Mouse (Mus musculus): ENCODE measurements around the gene Csnk1e. TPM values are rescaled to one million over a fixed set of nuclear protein-coding genes. Genes with fewer than 3 reads are reported as not detected.

The Csnk1e gene
- polyA plus RNA-seq, 1 experiment: 62.7 TPM

- Histone ChIP-seq H3K4me3 (ENCODE audit: insufficient read depth, low read length) (no peak overlapping the region), H3K4me1 (ENCODE audit: control insufficient read depth, insufficient read depth, low read length) (peaks cover 3% of the 10 kb centered on the region; the same call in 1 of the 2 replicates), H3K27ac (ENCODE audit: insufficient read depth, low read length) (no peak overlapping the region)
- TF ChIP-seq POLR2A (IDR thresholded peaks at IDR 0.05; ENCODE audit: low read depth, low read length) (no peak), CTCF (IDR thresholded peaks at IDR 0.05; ENCODE audit: borderline replicate concordance, insufficient read depth, low read length) (no peak)
These were observed 9.3 kb downstream of the Csnk1e start for GRCm38 (mm10) chr15:79445786-79446654.

GRCm38 (mm10) chr15:79443856-79444410 is 11.4 kb downstream of the Csnk1e start:
- Histone ChIP-seq H3K27ac (ENCODE audit: insufficient read depth, low read length) (no peak overlapping the region), H3K4me3 (ENCODE audit: insufficient read depth, low read length) (no peak overlapping the region), H3K4me1 (ENCODE audit: control insufficient read depth, insufficient read depth, low read length) (peaks cover 6% of the 10 kb centered on the region)
- no peak for TF ChIP-seq CTCF (IDR thresholded peaks at IDR 0.05; ENCODE audit: borderline replicate concordance, insufficient read depth, low read length)
- no peak for TF ChIP-seq POLR2A (IDR thresholded peaks at IDR 0.05; ENCODE audit: low read depth, low read length)

- Histone ChIP-seq H3K27ac (ENCODE audit: insufficient read depth, low read length) (no peak overlapping the region), H3K4me3 (ENCODE audit: insufficient read depth, low read length) (no peak overlapping the region), H3K4me1 (ENCODE audit: control insufficient read depth, insufficient read depth, low read length) (peaks cover 12% of the 10 kb centered on the region)
- TF ChIP-seq CTCF (IDR thresholded peaks at IDR 0.05; ENCODE audit: borderline replicate concordance, insufficient read depth, low read length): no peak
- no peak for TF ChIP-seq POLR2A (IDR thresholded peaks at IDR 0.05; ENCODE audit: low read depth, low read length)
These were observed 12.3 kb downstream of the Csnk1e start for GRCm38 (mm10) chr15:79442961-79443518.

GRCm38 (mm10) chr15:79442257-79442611 is 13.1 kb downstream of the Csnk1e start:
- Histone ChIP-seq H3K4me3 (ENCODE audit: insufficient read depth, low read length) (peak overlapping the region; percentile 51), H3K27ac (ENCODE audit: insufficient read depth, low read length) (no peak overlapping the region; the same call in 1 of the 2 replicates), H3K4me1 (ENCODE audit: control insufficient read depth, insufficient read depth, low read length) (peaks cover 12% of the 10 kb centered on the region)
- TF ChIP-seq CTCF (IDR thresholded peaks at IDR 0.05; ENCODE audit: borderline replicate concordance, insufficient read depth, low read length) (no peak), POLR2A (IDR thresholded peaks at IDR 0.05; ENCODE audit: low read depth, low read length) (no peak)

- TF ChIP-seq CTCF (IDR thresholded peaks at IDR 0.05; ENCODE audit: borderline replicate concordance, insufficient read depth, low read length) (no peak), POLR2A (IDR thresholded peaks at IDR 0.05; ENCODE audit: low read depth, low read length) (no peak; the same call in 1 of the 2 replicates)
- Histone ChIP-seq H3K4me3 (ENCODE audit: insufficient read depth, low read length) (peak overlapping the region; percentile 91), H3K4me1 (ENCODE audit: control insufficient read depth, insufficient read depth, low read length) (peaks cover 15% of the 10 kb centered on the region), H3K27ac (ENCODE audit: insufficient read depth, low read length) (peak overlapping the region; percentile 5; the same call in 1 of the 2 replicates)
These were observed 13.8 kb downstream of the Csnk1e start for GRCm38 (mm10) chr15:79441331-79442256.

- TF ChIP-seq CTCF (IDR thresholded peaks at IDR 0.05; ENCODE audit: borderline replicate concordance, insufficient read depth, low read length): no peak
- no peak for TF ChIP-seq POLR2A (IDR thresholded peaks at IDR 0.05; ENCODE audit: low read depth, low read length)
- Histone ChIP-seq H3K27ac (ENCODE audit: insufficient read depth, low read length) (peak overlapping the region; percentile 5; the same call in 1 of the 2 replicates), H3K4me3 (ENCODE audit: insufficient read depth, low read length) (peak overlapping the region; percentile 91), H3K4me1 (ENCODE audit: control insufficient read depth, insufficient read depth, low read length) (peaks cover 20% of the 10 kb centered on the region)
These were observed 14.6 kb downstream of the Csnk1e start for GRCm38 (mm10) chr15:79440651-79441330.

- no peak for TF ChIP-seq POLR2A (IDR thresholded peaks at IDR 0.05; ENCODE audit: low read depth, low read length)
- no peak for TF ChIP-seq CTCF (IDR thresholded peaks at IDR 0.05; ENCODE audit: borderline replicate concordance, insufficient read depth, low read length)
- Histone ChIP-seq H3K27ac (ENCODE audit: insufficient read depth, low read length) (no peak overlapping the region), H3K4me3 (ENCODE audit: insufficient read depth, low read length) (peak overlapping the region; percentile 91), H3K4me1 (ENCODE audit: control insufficient read depth, insufficient read depth, low read length) (peaks cover 24% of the 10 kb centered on the region)
These were observed 15.1 kb downstream of the Csnk1e start for GRCm38 (mm10) chr15:79440223-79440622.

GRCm38 (mm10) chr15:79439386-79439785 is 16.0 kb downstream of the Csnk1e start:
- no peak overlapping the region for H3K27ac ChIP-seq (ENCODE audit: insufficient read depth, low read length)
- H3K4me1 ChIP-seq (ENCODE audit: control insufficient read depth, insufficient read depth, low read length): peaks cover 24% of the 10 kb centered on the region
- TF ChIP-seq POLR2A (IDR thresholded peaks at IDR 0.05; ENCODE audit: low read depth, low read length) (no peak), CTCF (IDR thresholded peaks at IDR 0.05; ENCODE audit: borderline replicate concordance, insufficient read depth, low read length) (no peak)
- no peak overlapping the region for H3K4me3 ChIP-seq (ENCODE audit: insufficient read depth, low read length)

All from embryonic fibroblast, embryonic 13.5 days (primary cell).